Mouse (Mus musculus): Measurements from ENCODE around the gene Pdgfb. TPM values are rescaled to one million over a fixed set of nuclear protein-coding genes. Genes with fewer than 3 reads are reported as not detected.
A peak's percentile ranks its signal among the peaks of the same experiment; 100 is the strongest.

Gene Pdgfb
- total and polyA plus RNA-seq, 3 experiments: 0.23 to 0.72 TPM; not detected in 1

DNA sequence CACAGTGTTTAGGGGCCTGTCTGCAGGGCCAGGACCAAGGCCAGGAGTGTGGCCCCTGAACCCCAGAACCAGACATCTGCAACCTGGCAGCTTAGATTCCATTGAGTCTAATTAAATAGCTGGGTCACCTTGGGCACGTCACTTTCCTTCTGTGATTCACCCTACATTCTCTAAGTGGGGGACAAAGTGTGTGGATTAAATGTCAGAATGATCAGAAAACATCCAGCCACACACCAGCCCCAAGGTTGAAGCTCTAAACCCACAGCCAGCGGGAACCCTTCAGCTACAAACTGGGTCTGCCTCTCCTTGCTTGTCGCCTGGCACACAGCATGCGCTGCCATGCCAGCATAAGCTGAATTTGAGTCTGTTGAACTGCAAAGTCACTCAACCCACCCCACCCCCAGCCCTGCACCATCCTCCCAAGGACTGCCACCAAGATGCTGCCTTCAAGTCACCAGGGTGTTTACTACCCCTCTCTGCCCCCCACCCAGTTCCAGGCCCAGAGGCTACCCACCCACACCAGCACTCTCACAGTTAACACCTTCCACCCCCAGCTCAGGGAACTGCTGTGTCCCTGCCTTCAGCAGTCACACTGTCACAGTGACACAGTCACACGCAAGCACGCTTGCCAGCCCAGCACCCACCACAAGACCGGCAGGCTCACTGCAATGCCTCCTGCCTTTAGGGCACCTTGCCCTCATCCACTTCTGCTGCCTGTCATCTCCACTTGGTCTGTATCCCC, 605 bp upstream of the Pdgfb start:
- Histone ChIP-seq H3K79me2 (ENCODE audit: control insufficient read depth, insufficient read depth, low read length, poor library complexity) (no peaks in the 10 kb centered on the region), H3K36me3 (ENCODE audit: control insufficient read depth in 1 of 2, insufficient read depth in 2 of 2, low read length in 2 of 2) (peaks cover 0 to 5% of the 10 kb centered on the region in 2 experiments; a peak in 1 of 4 replicates), H3K4me1 (ENCODE audit: control insufficient read depth in 1 of 2, insufficient read depth in 2 of 2, low read length in 2 of 2) (peaks cover 0 to 19% of the 10 kb centered on the region in 2 experiments; a peak in 2 of 4 replicates), H3K27me3 (ENCODE audit: control insufficient read depth in 1 of 2, insufficient read depth in 2 of 2, low read length in 2 of 2) (peaks cover 0 to 7% of the 10 kb centered on the region in 2 experiments; a peak in 2 of 4 replicates), H3K4me3 (ENCODE audit: control insufficient read depth in 1 of 2, insufficient read depth in 1 of 2, low read depth in 2 of 2, low read length in 2 of 2) (no peak overlapping the region), H3K27ac (ENCODE audit: control insufficient read depth, low read depth, low read length) (no peak overlapping the region), H3K9ac (ENCODE audit: control insufficient read depth, low read depth, low read length, poor library complexity, severe bottlenecking) (no peak overlapping the region), H3K9me3 (replicated peaks; ENCODE audit: insufficient read depth, low read length) (no peaks in the 10 kb centered on the region)
- peak; percentile 19 for DNase-seq (ENCODE audit: low read depth, low spot score)
- TF ChIP-seq ZKSCAN1 (IDR thresholded peaks at IDR 0.05; ENCODE audit: low read depth, low read length) (no peak), MYB (IDR thresholded peaks at IDR 0.05; ENCODE audit: low read depth, low read length) (no peak), USF1 (IDR thresholded peaks at IDR 0.05; ENCODE audit: low read depth, low read length) (no peak)

DNA sequence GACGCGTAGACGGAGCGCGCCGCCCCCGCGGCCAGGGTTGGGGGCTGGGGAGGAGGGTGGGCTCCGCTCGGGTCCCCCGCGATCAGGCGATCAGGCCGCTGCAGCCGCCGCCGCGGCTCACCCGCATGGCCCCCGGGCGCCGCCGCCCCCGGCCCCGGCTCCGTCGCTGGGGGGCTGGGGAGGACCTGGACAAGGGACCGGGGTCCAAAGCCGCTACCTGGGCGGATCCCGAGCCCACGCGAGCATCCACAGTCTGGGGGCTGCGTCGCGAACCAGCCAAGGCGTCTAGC, 801 bp downstream of the Pdgfb start:
- no peak for DNase-seq (ENCODE audit: low read depth, low spot score)
- Histone ChIP-seq H3K36me3 (ENCODE audit: control insufficient read depth in 1 of 2, insufficient read depth in 2 of 2, low read length in 2 of 2) (peaks cover 0 to 5% of the 10 kb centered on the region in 2 experiments; a peak in 1 of 4 replicates), H3K9ac (ENCODE audit: control insufficient read depth, low read depth, low read length, poor library complexity, severe bottlenecking) (no peak overlapping the region; the same call in 1 of the 2 replicates), H3K79me2 (ENCODE audit: control insufficient read depth, insufficient read depth, low read length, poor library complexity) (no peaks in the 10 kb centered on the region), H3K4me3 (ENCODE audit: control insufficient read depth in 1 of 2, insufficient read depth in 1 of 2, low read depth in 2 of 2, low read length in 2 of 2) (peak overlapping the region in 1 of 2 experiments; percentile 7; a peak in 2 of 4 replicates), H3K4me1 (ENCODE audit: control insufficient read depth in 1 of 2, insufficient read depth in 2 of 2, low read length in 2 of 2) (peaks cover 0 to 19% of the 10 kb centered on the region in 2 experiments; a peak in 2 of 4 replicates), H3K27ac (ENCODE audit: control insufficient read depth, low read depth, low read length) (no peak overlapping the region), H3K9me3 (replicated peaks; ENCODE audit: insufficient read depth, low read length) (no peaks in the 10 kb centered on the region), H3K27me3 (ENCODE audit: control insufficient read depth in 1 of 2, insufficient read depth in 2 of 2, low read length in 2 of 2) (peaks cover 0 to 7% of the 10 kb centered on the region in 2 experiments; a peak in 2 of 4 replicates)
- TF ChIP-seq NRF1 (IDR thresholded peaks at IDR 0.05; ENCODE audit: insufficient read depth, low read depth, low read length, poor library complexity, severe bottlenecking): no peak
- no peak for TF ChIP-seq POLR2AphosphoS5 (IDR thresholded peaks at IDR 0.05; ENCODE audit: borderline replicate concordance, low read depth, low read length)
- TF ChIP-seq MEF2A (IDR thresholded peaks at IDR 0.05; ENCODE audit: extremely low read depth, insufficient replicate concordance, low read depth, low read length, poor library complexity, severe bottlenecking): no peak
- TF ChIP-seq HCFC1 (IDR thresholded peaks at IDR 0.05; ENCODE audit: low read depth, low read length): no peak
- TF ChIP-seq POLR2AphosphoS2 (IDR thresholded peaks at IDR 0.05; ENCODE audit: low read length): no peak
- TF ChIP-seq MAX (IDR thresholded peaks at IDR 0.05; ENCODE audit: low read length): no peak
- TF ChIP-seq MYC (IDR thresholded peaks at IDR 0.05; ENCODE audit: low read depth, low read length): no peak
- no peak for TF ChIP-seq MAFK (IDR thresholded peaks at IDR 0.05; ENCODE audit: borderline replicate concordance, low read depth, low read length)
- TF ChIP-seq SIN3A (IDR thresholded peaks at IDR 0.05; ENCODE audit: low read length): no peak
- TF ChIP-seq POLR2A (IDR thresholded peaks at IDR 0.05; ENCODE audit: control insufficient read depth in 1 of 2, insufficient read depth in 1 of 2, low read depth in 1 of 2, low read length in 2 of 2, poor library complexity in 1 of 2): no peak
- TF ChIP-seq TAL1 (IDR thresholded peaks at IDR 0.05; ENCODE audit: low read length): no peak
- TF ChIP-seq CHD2 (IDR thresholded peaks at IDR 0.05; ENCODE audit: low read length): no peak
- TF ChIP-seq RCOR1 (IDR thresholded peaks at IDR 0.05; ENCODE audit: low read depth, low read length): no peak
- TF ChIP-seq MXI1 (IDR thresholded peaks at IDR 0.05; ENCODE audit: low read depth, low read length): no peak
- no peak for TF ChIP-seq MAZ (IDR thresholded peaks at IDR 0.05; ENCODE audit: low read depth, low read length)
- TF ChIP-seq RAD21 (IDR thresholded peaks at IDR 0.05; ENCODE audit: low read depth, low read length): no peak
- no peak for TF ChIP-seq KAT2A (conservative IDR thresholded peaks at IDR 0.05; ENCODE audit: low read depth, low read length)
- TF ChIP-seq GABPA (IDR thresholded peaks at IDR 0.05; ENCODE audit: low read depth, low read length): no peak
- no peak for TF ChIP-seq ELF1 (IDR thresholded peaks at IDR 0.05; ENCODE audit: low read depth, low read length)

Data from MEL (cell line).